Mouse (Mus musculus) neural tube, embryonic 11.5 days (tissue): ENCODE measurements around the gene Tcfl5. TPM values are rescaled to one million over a fixed set of nuclear protein-coding genes. Genes with fewer than 3 reads are reported as not detected.

Source experiments
- ATAC-seq: fragments of 200-750 bp; cut with Nextera tagmentation; 2 replicates; pipeline ENCODE4 v1.8.0; 2017; ENCODE audit warnings: moderate number of reproducible peaks, mild to moderate bottlenecking, moderate TSS enrichment, moderate library complexity; ENCODE audit not compliant: insufficient read depth, low FRiP score, low TSS enrichment
- DNase-seq: peaks from one replicate; pipeline ENCODE4 v3.0.0-alpha.2; 2015; ENCODE audit warnings: low spot score
- H3K27ac ChIP-seq: fragments of 300-500 bp; sonication (generic); 2 replicates; pipeline ENCODE4 v1.5.1; 2014; ENCODE audit warnings: low read depth, mild to moderate bottlenecking, low read length
- H3K27me3 ChIP-seq: fragments of 300-500 bp; sonication (generic); 2 replicates; pipeline ENCODE4 v1.6.1; 2014; ENCODE audit warnings: mild to moderate bottlenecking, low read length, mixed read lengths; ENCODE audit not compliant: control insufficient read depth, insufficient read depth
- H3K36me3 ChIP-seq: fragments of 300-500 bp; sonication (generic); 2 replicates; pipeline ENCODE4 v1.6.1; 2014; ENCODE audit warnings: mild to moderate bottlenecking, low read length, moderate library complexity, mixed read lengths; ENCODE audit not compliant: control insufficient read depth, insufficient read depth
- H3K4me1 ChIP-seq: fragments of 300-500 bp; sonication (generic); 2 replicates; pipeline ENCODE4 v1.6.1; 2014; ENCODE audit warnings: low read length, mixed read lengths; ENCODE audit not compliant: control insufficient read depth, insufficient read depth
- H3K4me2 ChIP-seq: fragments of 300-500 bp; sonication (generic); 2 replicates; pipeline ENCODE4 v1.6.1; 2014; ENCODE audit warnings: low read depth, mild to moderate bottlenecking, moderate library complexity
- H3K4me3 ChIP-seq: fragments of 300-500 bp; sonication (generic); 2 replicates; pipeline ENCODE4 v1.5.1; 2014; ENCODE audit warnings: low read depth, low read length
- H3K9ac ChIP-seq: fragments of 300-500 bp; sonication (generic); 2 replicates; pipeline ENCODE4 v1.6.1; 2014; ENCODE audit warnings: mild to moderate bottlenecking, low read length
- H3K9me3 ChIP-seq: fragments of 300-500 bp; sonication (generic); 2 replicates; pipeline ENCODE4 v1.6.1; 2016; ENCODE audit warnings: low read length; ENCODE audit not compliant: control insufficient read depth
- WGBS: fragments of 180-500 bp; shearing (Covaris S2); extraction: QIAGEN DNeasy Blood & Tissue Kit; methylation state at CpG from one replicate; pipeline ENCODE4 v1.1.7; 2014; 5-methylcytosine and 5-hydroxymethylcytosine counted together
- polyA plus RNA-seq: library from polyadenylated mRNA; unstranded; fragments of >200 nt; fragmentation: Nextera tagmentation; extraction: Ambion mirVana; gene quantifications from 2 replicates; pipeline ENCODE4 v1.2.1, GENCODE M21; 2014

Gene Tcfl5
- polyA plus RNA-seq, 1 experiment from 2014 or later, result 0.81 TPM

GRCm38 (mm10) chr2:180583154-180583507, 59.4 kb downstream of the Tcfl5 start:
- Histone ChIP-seq H3K4me2 (peak overlapping the region; percentile 84), H3K4me1 (0 out of 2 replicates have a peak, but pooled peaks cover 4% of the 10 kb centered on the region), H3K9me3 (no peaks in the 10 kb centered on the region), H3K36me3 (no peaks in the 10 kb centered on the region; the same call in 1 of the 2 replicates), H3K27ac (no peak overlapping the region), H3K9ac (peak overlapping the region; percentile 95), H3K27me3 (no peaks in the 10 kb centered on the region), H3K4me3 (peak overlapping the region; percentile 86)
- ATAC-seq (peak; percentile 31), DNase-seq (no peak)
- 29% methylated on average over 6 of the region's 7 CpGs for WGBS

- under 1% methylated on average over 52 of the region's 57 CpGs for WGBS
These were observed 59.9 kb downstream of the Tcfl5 start for GRCm38 (mm10) chr2:180582481-180583153.

GRCm38 (mm10) chr2:180581002-180581401, 61.5 kb downstream of the Tcfl5 start, which contains the start of gene Mrgbp:
Gene Mrgbp (plus strand): TSS chr2:180581304.
- Histone ChIP-seq H3K36me3 (no peaks in the 10 kb centered on the region), H3K27ac (no peak within 1 kb of the TSS), H3K9ac (no peak within 1 kb of the TSS), H3K4me2 (no peak within 1 kb of the TSS), H3K27me3 (no peaks in the 10 kb centered on the region), H3K9me3 (no peaks in the 10 kb centered on the region), H3K4me3 (no peak within 1 kb of the TSS), H3K4me1 (0 out of 2 replicates have a peak, but pooled peaks cover 4% of the 10 kb centered on the region)
- WGBS, result 81% methylated on average over 3 of the region's 3 CpGs
- DNase-seq, result no peak
- ATAC-seq, result no peak

More at GRCm38 (mm10) chr2:180582481-180583153, 59.9 kb downstream of the Tcfl5 start:
- H3K27me3 ChIP-seq, result no peaks in the 10 kb centered on the region
- H3K9ac ChIP-seq, result peak overlapping the region; percentile 95
- peak; percentile 97 for DNase-seq
- 0 out of 2 replicates have a peak overlapping the region, but pooled peaks have one; percentile 58 for H3K27ac ChIP-seq
- H3K9me3 ChIP-seq, result no peaks in the 10 kb centered on the region
- H3K4me3 ChIP-seq, result peak overlapping the region; percentile 86
- 0 out of 2 replicates have a peak, but pooled peaks cover 4% of the 10 kb centered on the region for H3K4me1 ChIP-seq
- ATAC-seq, result peak; percentile 76
- peak overlapping the region; percentile 84 for H3K4me2 ChIP-seq
- H3K36me3 ChIP-seq, result no peaks in the 10 kb centered on the region; the same call in 1 of the 2 replicates

DNA sequence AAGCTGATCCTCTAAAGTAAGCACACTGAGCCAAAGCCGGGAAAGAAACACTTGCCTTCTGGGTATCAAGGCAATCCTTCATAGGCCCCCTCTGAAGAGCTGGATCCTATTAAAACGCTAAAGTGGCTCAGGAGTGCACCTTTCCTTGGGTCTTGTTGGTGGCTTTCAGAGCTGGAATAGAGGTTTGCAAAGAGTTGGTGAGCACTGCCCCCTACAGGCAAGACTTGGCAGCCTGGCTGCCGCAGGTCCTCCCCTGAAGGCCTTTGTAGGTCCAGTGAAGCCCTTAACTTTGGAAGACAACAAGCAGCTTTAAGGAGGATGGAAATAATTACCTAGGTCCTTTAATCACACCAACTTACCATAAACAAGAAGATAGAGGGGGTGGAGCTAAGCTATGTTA, 63.8 kb downstream of the Tcfl5 start:
- no peak overlapping the region for H3K4me3 ChIP-seq
- H3K4me2 ChIP-seq, result no peak overlapping the region
- no peaks in the 10 kb centered on the region for H3K9me3 ChIP-seq
- H3K36me3 ChIP-seq, result no peaks in the 10 kb centered on the region
- DNase-seq (peak; percentile 83), ATAC-seq (no peak)
- no peak overlapping the region for H3K9ac ChIP-seq
- H3K27ac ChIP-seq, result no peak overlapping the region
- H3K4me1 ChIP-seq, result 0 out of 2 replicates have a peak, but pooled peaks cover 4% of the 10 kb centered on the region
- H3K27me3 ChIP-seq, result no peaks in the 10 kb centered on the region
- 5% methylated on average over 3 of the region's 3 CpGs for WGBS

- no peak for ATAC-seq
- Histone ChIP-seq H3K9me3 (no peaks in the 10 kb centered on the region), H3K27me3 (no peaks in the 10 kb centered on the region), H3K36me3 (no peaks in the 10 kb centered on the region), H3K4me2 (no peak overlapping the region), H3K4me1 (no peaks in the 10 kb centered on the region), H3K9ac (no peak overlapping the region), H3K4me3 (no peak overlapping the region), H3K27ac (no peak overlapping the region)
- 44% methylated on average over 4 of the region's 4 CpGs for WGBS
- DNase-seq, result no peak
These were observed 66.0 kb downstream of the Tcfl5 start for GRCm38 (mm10) chr2:180576482-180576881.

Other genes with a start within 250 kb of the Tcfl5 start
- 3.6 and 6.2 TPM in 2 replicates for gene Slco4a1, start 186.5 kb downstream of the Tcfl5 start, polyA plus RNA-seq
- gene Ntsr1, start 142.7 kb downstream of the Tcfl5 start, polyA plus RNA-seq, result 0.15 and 0.69 TPM in 2 replicates
- gene Mrgbp, start 61.4 kb downstream of the Tcfl5 start, polyA plus RNA-seq, result 40.8 and 41.8 TPM in 2 replicates
- gene Ogfr, start 53.5 kb downstream of the Tcfl5 start, polyA plus RNA-seq, result 98.0 and 106 TPM in 2 replicates
- 19.9 and 23.1 TPM in 2 replicates for gene Col9a3, start 44.9 kb downstream of the Tcfl5 start, polyA plus RNA-seq
- gene Dido1, start 67.3 kb upstream of the Tcfl5 start, polyA plus RNA-seq, result 31.5 and 32.5 TPM in 2 replicates
- gene Gid8, start 67.4 kb upstream of the Tcfl5 start, polyA plus RNA-seq, result 59.9 and 66.0 TPM in 2 replicates
- gene Slc17a9, start 82.6 kb upstream of the Tcfl5 start, polyA plus RNA-seq, result 0.42 TPM in 2 replicates
- 4.9 and 5.3 TPM in 2 replicates for gene Bhlhe23, start 134.2 kb upstream of the Tcfl5 start, polyA plus RNA-seq